Mouse (Mus musculus) embryonic facial prominence, embryonic 11.5 days (tissue): ENCODE data around the gene Snu13. TPM values are rescaled to one million over a fixed set of nuclear protein-coding genes. Genes with fewer than 3 reads are reported as not detected.

Experiments used
- ATAC-seq: fragments of 200-750 bp; cut with Nextera tagmentation; replicated peaks from 2 replicates; pipeline ENCODE4 v1.8.0; 2017; ENCODE audit warnings: low read depth; ENCODE audit not compliant: insufficient number of reproducible peaks, low FRiP score, low TSS enrichment
- DNase-seq: peaks from one replicate; pipeline ENCODE4 v3.0.0-alpha.2; 2015; ENCODE audit warnings: low spot score
- H3K27ac ChIP-seq: fragments of 300-500 bp; sonication (generic); replicated peaks from 2 replicates; pipeline ENCODE4 v1.5.1; 2014; ENCODE audit warnings: mild to moderate bottlenecking, low read depth, low read length, control low read depth
- H3K27me3 ChIP-seq: fragments of 300-500 bp; sonication (generic); 2 replicates; pipeline ENCODE4 v1.6.1; 2014; ENCODE audit warnings: mild to moderate bottlenecking, low read length, moderate library complexity, mixed read lengths; ENCODE audit not compliant: control insufficient read depth, insufficient read depth
- H3K36me3 ChIP-seq: fragments of 300-500 bp; sonication (generic); replicated peaks from 2 replicates; pipeline ENCODE4 v1.6.1; 2014; ENCODE audit warnings: low read depth, mild to moderate bottlenecking, low read length, moderate library complexity, mixed read lengths; ENCODE audit not compliant: control insufficient read depth, insufficient read depth
- H3K4me1 ChIP-seq: fragments of 300-500 bp; sonication (generic); 2 replicates; pipeline ENCODE4 v1.6.1; 2014; ENCODE audit warnings: low read length, mixed read lengths; ENCODE audit not compliant: control insufficient read depth, insufficient read depth
- H3K4me2 ChIP-seq: fragments of 300-500 bp; sonication (generic); 2 replicates; pipeline ENCODE4 v1.6.1; 2014; ENCODE audit warnings: low read depth, mild to moderate bottlenecking, control low read depth, low read length, moderate library complexity
- H3K4me3 ChIP-seq: fragments of 300-500 bp; sonication (generic); 2 replicates; pipeline ENCODE4 v1.5.1; 2014; ENCODE audit warnings: low read depth, low read length, control low read depth
- H3K9ac ChIP-seq: fragments of 300-500 bp; sonication (generic); replicated peaks from 2 replicates; pipeline ENCODE4 v1.6.1; 2014; ENCODE audit warnings: mild to moderate bottlenecking, control low read depth, low read length
- H3K9me3 ChIP-seq: fragments of 300-500 bp; sonication (generic); replicated peaks from 2 replicates; pipeline ENCODE4 v1.6.1; 2016; ENCODE audit warnings: mild to moderate bottlenecking, low read length, inconsistent platforms, mixed read lengths; ENCODE audit not compliant: control insufficient read depth
- WGBS: fragments of 180-500 bp; shearing (Covaris S2); extraction: QIAGEN DNeasy Blood & Tissue Kit; methylation state at CpG from one replicate; pipeline ENCODE4 v1.1.7; 2014; 5-methylcytosine and 5-hydroxymethylcytosine counted together
- polyA plus RNA-seq: library from polyadenylated mRNA; unstranded; fragments of >200 nt; fragmentation: Nextera tagmentation; extraction: Ambion mirVana; gene quantifications from 2 replicates; pipeline ENCODE4 v1.2.1, GENCODE M21; 2014

The Snu13 gene
- polyA plus RNA-seq, 1 experiment from 2014 or later = 342 TPM

DNA sequence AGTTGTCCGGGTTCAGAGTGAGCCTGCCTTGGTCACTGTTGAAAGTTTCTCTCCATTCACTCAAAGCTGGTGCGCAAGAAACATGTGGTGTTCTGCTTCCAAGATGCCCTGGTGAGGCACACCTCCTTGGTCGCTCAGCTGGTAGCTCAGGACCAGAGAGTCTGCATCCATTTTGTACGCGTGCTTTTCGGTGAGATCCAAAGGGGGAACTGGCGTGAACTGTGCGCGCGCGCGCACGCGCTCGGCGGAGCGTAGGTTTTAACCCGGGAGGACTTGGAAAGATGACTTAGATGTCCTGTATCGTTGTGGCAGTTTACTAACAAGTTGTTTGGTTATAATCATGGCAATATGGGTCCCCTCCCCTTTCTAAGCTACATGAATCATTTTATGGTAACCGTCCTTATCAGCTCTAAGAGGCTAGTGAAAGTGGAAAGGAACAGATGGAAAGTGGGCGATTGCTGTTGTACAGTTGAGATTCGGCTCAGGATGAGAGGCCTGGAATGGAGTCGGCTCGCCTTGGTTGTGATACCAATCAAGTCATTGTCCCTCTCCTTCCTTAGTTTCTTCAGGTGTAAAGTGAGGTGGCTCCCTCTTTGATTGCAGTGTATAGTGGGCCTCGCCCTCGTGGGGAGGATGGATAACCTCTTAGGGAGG is 24.5 kb upstream of the Snu13 start:
- no peaks in the 10 kb centered on the region for H3K9me3 ChIP-seq
- no peak for DNase-seq
- H3K27me3 ChIP-seq = peaks cover 13% of the 10 kb centered on the region
- H3K36me3 ChIP-seq = no peaks in the 10 kb centered on the region
- 88% methylated on average over 26 of the region's 26 CpGs for WGBS
- no peak overlapping the region for H3K9ac ChIP-seq
- H3K27ac ChIP-seq = no peak overlapping the region
- H3K4me2 ChIP-seq = no peak overlapping the region
- H3K4me3 ChIP-seq = no peak overlapping the region
- ATAC-seq = no peak
- H3K4me1 ChIP-seq = no peaks in the 10 kb centered on the region; the same call in 1 of the 2 replicates

DNA sequence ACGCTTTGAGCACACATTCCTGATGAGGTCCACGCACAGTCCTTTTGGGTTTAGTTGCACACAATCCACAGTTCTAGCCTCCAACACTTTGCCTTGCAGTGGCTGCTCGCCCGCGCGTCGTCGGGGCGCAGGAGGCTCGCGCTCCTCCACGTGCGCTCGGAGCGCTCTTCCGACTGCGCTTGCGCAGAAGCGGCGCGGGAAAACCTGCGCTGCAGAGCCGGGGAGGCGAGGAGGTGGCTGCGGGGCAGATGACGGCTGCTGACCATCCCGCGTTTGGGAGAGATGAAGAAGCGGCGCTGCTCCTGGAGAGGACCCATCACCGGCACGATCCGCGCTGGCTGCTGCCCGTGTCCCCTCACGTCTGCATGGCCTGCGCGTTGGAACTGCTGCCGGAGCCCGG is 22.5 kb upstream of the Snu13 start, which contains the start of gene Mei1:
Gene Mei1 (plus strand): TSS at position 99 of the 400 bp plus-strand sequence.
- Histone ChIP-seq H3K4me3 (no peak within 1 kb of the TSS; the same call in 1 of the 2 replicates), H3K4me1 (no peaks in the 10 kb centered on the region; the same call in 1 of the 2 replicates), H3K27ac (no peak within 1 kb of the TSS), H3K4me2 (peak within 1 kb of the TSS; percentile 21; the same call in 1 of the 2 replicates), H3K9ac (no peak within 1 kb of the TSS), H3K27me3 (peaks cover 16% of the 10 kb centered on the region), H3K9me3 (no peaks in the 10 kb centered on the region), H3K36me3 (no peaks in the 10 kb centered on the region)
- ATAC-seq = no peak
- peak; percentile 25 for DNase-seq
- WGBS = 23% methylated on average over 40 of the region's 40 CpGs

DNA sequence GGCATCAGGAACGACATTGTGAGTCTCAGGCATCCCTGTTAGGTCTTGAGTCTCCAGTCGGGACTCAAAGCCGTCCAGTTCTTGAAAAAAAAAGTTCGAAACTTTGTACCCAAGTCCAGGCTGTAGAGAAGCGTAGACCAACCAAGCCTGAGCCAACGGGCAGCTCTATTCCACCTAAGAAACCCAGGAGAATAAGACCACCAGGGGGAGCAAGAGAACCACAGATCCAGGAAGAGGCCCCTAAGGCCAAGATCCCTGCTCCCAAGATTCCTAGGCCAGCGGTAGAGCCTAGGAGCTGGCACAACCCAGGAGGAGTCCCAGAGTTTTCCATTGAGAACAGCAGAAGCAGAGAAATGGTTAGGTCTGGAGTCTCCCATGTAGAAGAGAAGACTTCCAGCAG is 18.1 kb upstream of the Snu13 start:
- H3K9ac ChIP-seq = no peak overlapping the region
- H3K27me3 ChIP-seq = peaks cover 15% of the 10 kb centered on the region
- WGBS = 18% methylated on average over 7 of the region's 7 CpGs

DNA sequence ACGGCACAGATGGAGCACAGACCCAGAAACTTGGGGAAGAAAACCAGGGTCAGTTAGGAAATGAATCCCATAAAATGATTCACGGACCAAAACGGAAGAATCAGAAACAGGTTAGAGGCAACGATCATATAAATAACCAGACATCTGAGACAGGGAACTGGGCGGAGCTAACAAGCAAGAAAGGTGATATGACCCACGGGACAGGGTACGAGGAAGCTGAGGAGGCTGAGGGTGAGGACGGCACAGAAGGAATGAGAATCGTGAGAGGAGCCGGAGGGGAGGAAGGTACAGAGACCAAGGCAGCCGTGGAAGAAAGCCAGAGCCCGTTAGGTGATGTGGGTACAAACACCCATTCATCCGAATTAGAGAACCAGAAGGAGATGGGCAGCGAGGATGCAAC is 16.5 kb upstream of the Snu13 start:
- DNase-seq (peak; percentile 64), ATAC-seq (no peak)
- Histone ChIP-seq H3K4me3 (no peak overlapping the region), H3K27me3 (peaks cover 3% of the 10 kb centered on the region; the same call in 1 of the 2 replicates), H3K36me3 (no peaks in the 10 kb centered on the region), H3K9ac (0 out of 2 replicates have a peak overlapping the region, but pooled peaks have one; percentile 25), H3K27ac (no peak overlapping the region), H3K4me2 (peak overlapping the region; percentile 13; the same call in 1 of the 2 replicates), H3K9me3 (no peaks in the 10 kb centered on the region), H3K4me1 (no peaks in the 10 kb centered on the region)
- WGBS = 40% methylated on average over 14 of the region's 14 CpGs

More for the DNA sequence above, 18.1 kb upstream of the Snu13 start:
- DNase-seq (peak; percentile 94), ATAC-seq (no peak)
- no peak overlapping the region for H3K4me3 ChIP-seq
- no peaks in the 10 kb centered on the region for H3K9me3 ChIP-seq
- no peaks in the 10 kb centered on the region; the same call in 1 of the 2 replicates for H3K4me1 ChIP-seq
- H3K4me2 ChIP-seq = no peak overlapping the region
- no peak overlapping the region for H3K27ac ChIP-seq
- H3K36me3 ChIP-seq = no peaks in the 10 kb centered on the region

- Histone ChIP-seq H3K27me3 (no peaks in the 10 kb centered on the region), H3K4me3 (no peak within 1 kb of the TSS), H3K4me1 (no peaks in the 10 kb centered on the region), H3K4me2 (no peak within 1 kb of the TSS), H3K36me3 (no peaks in the 10 kb centered on the region), H3K9ac (no peak within 1 kb of the TSS), H3K9me3 (no peaks in the 10 kb centered on the region), H3K27ac (no peak within 1 kb of the TSS)
- DNase-seq = no peak
- WGBS = 77% methylated on average over 1 of the region's 1 CpGs
- ATAC-seq = no peak
These were observed 11.4 kb upstream of the Snu13 start, which contains the start of gene 4930407I10Rik for GRCm38 (mm10) chr15:82058719-82059201. Gene 4930407I10Rik (plus strand): TSS chr15:82059151.

DNA sequence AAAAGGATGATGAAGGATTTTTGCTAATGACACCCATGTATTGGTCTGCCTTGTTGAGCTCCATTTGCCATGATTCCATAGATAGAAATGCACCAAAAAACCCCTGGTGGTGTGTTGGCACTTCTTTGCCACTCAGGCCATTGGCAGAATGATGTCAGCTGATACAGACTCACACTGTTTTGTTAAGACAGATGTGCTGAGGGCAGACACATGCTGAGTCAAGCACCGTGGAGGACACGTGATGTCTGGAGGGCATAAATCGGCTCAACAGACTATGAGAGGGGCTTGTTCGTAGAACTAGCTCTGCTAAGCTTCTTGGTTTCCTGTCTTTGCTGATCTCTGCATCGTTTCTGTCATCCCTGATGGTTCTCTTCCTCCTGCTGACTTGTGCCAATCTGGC is 5.1 kb upstream of the Snu13 start:
- Histone ChIP-seq H3K27me3 (no peaks in the 10 kb centered on the region), H3K4me2 (no peak overlapping the region), H3K36me3 (no peaks in the 10 kb centered on the region), H3K4me3 (no peak overlapping the region), H3K27ac (no peak overlapping the region), H3K4me1 (no peaks in the 10 kb centered on the region), H3K9me3 (no peaks in the 10 kb centered on the region), H3K9ac (no peak overlapping the region)
- DNase-seq (no peak), ATAC-seq (no peak)
- 62% methylated on average over 5 of the region's 5 CpGs for WGBS

DNA sequence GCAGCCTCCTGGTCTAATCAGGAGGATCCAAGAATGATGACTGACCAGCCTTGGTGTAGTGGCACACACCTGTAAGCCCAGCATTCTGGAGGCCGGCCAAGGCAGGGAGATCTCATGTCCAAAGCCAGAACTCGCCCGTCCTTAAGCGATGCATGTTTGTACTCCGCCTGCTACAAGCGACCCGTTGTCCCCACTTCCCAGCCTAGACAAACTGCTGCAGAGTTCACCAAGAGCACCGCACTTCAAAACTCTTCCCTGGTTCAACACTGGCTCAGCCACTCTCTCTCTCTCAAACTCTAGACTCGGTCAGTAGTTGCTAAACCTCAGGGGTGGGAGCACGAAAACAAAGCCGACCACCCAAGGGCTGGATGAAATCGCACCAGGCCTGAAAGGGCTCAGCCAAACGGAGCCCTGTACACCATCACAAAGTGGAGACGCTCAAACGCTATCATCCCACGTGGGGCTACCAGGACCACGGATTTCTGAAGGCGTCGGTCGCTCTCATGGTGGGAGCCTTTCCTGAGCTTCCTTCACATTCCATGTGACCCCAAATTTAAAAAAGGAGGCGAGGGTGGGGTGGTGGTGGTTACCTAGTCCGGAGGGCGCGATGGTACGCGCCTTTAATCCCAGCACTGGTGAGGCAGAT is 1.0 kb downstream of the Snu13 start:
- Histone ChIP-seq H3K9ac (peak overlapping the region; percentile 97), H3K36me3 (peaks cover 3% of the 10 kb centered on the region; the same call in 1 of the 2 replicates), H3K4me2 (peak overlapping the region; percentile 94), H3K27ac (no peak overlapping the region), H3K9me3 (no peaks in the 10 kb centered on the region), H3K4me1 (peaks cover 3% of the 10 kb centered on the region), H3K27me3 (no peaks in the 10 kb centered on the region), H3K4me3 (peak overlapping the region; percentile 99)
- 4% methylated on average over 26 of the region's 26 CpGs for WGBS
- no peak for DNase-seq
- no peak for ATAC-seq
